Mouse (Mus musculus): ENCODE data around the gene Asic2. TPM values are rescaled to one million over a fixed set of nuclear protein-coding genes. Genes with fewer than 3 reads are reported as not detected.

Asic2 gene
- polyA plus RNA-seq, 1 experiment from 2014 or later, result not detected

- H3K27me3 ChIP-seq (ENCODE audit: insufficient read depth, low read length), result no peaks in the 10 kb centered on the region
- WGBS (ENCODE audit: insufficient replicate concordance), result 54% methylated on average over 3 of the region's 3 CpGs
- H3K9ac ChIP-seq (replicated peaks), result no peak overlapping the region
- H3K9me3 ChIP-seq (ENCODE audit: low read length), result no peaks in the 10 kb centered on the region
- no peaks in the 10 kb centered on the region for H3K4me1 ChIP-seq (ENCODE audit: insufficient read depth)
- H3K4me3 ChIP-seq (ENCODE audit: low read depth, low read length), result no peak overlapping the region
- DNase-seq, result no peak
- no peak overlapping the region for H3K27ac ChIP-seq (ENCODE audit: low read depth)
- TF ChIP-seq EP300 (IDR thresholded peaks at IDR 0.05; ENCODE audit: low read depth) (no peak), CTCF (IDR thresholded peaks at IDR 0.05; ENCODE audit: low read depth) (no peak)
- no peaks in the 10 kb centered on the region for H3K36me3 ChIP-seq (replicated peaks; ENCODE audit: insufficient read depth, low read length)
- H3K4me2 ChIP-seq (ENCODE audit: low read depth, low read length), result no peak overlapping the region
- ATAC-seq, result no peak
Measured at GRCm38 (mm10) chr11:81570406-81570805, 397.9 kb downstream of the Asic2 start.

DNA sequence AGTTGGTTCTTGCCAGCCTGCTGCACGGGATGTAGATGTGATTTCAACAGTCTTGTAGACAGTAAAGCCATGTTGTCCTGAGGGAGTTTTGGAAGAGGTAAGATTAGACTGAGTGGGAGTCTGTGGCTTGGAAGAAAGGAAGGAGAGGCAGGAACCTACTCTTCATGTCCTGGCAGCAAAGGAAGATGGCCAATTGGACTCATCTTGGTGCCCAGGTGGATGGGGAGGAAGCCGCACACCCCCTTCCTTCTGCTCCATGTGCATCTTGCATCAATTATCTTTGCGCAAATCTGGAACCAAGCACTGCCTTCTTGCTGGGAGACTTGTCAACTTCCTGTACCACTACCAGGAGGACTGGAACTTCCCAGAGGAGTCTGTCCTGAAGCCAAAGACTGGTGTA, 403.4 kb downstream of the Asic2 start:
- Histone ChIP-seq H3K9me3 (ENCODE audit: low read length) (no peaks in the 10 kb centered on the region), H3K4me2 (ENCODE audit: low read depth, low read length) (no peak overlapping the region), H3K9ac (replicated peaks) (no peak overlapping the region), H3K36me3 (replicated peaks; ENCODE audit: insufficient read depth, low read length) (no peaks in the 10 kb centered on the region), H3K27ac (ENCODE audit: low read depth) (no peak overlapping the region), H3K4me3 (ENCODE audit: low read depth, low read length) (no peak overlapping the region), H3K4me1 (ENCODE audit: insufficient read depth) (no peaks in the 10 kb centered on the region), H3K27me3 (ENCODE audit: insufficient read depth, low read length) (no peaks in the 10 kb centered on the region)
- WGBS (ENCODE audit: insufficient replicate concordance), result 74% methylated on average over 3 of the region's 3 CpGs
- no peak for DNase-seq
- TF ChIP-seq EP300 (IDR thresholded peaks at IDR 0.05; ENCODE audit: low read depth) (no peak), CTCF (IDR thresholded peaks at IDR 0.05; ENCODE audit: low read depth) (no peak)
- no peak for ATAC-seq

- Histone ChIP-seq H3K9ac (replicated peaks) (no peak overlapping the region), H3K27ac (ENCODE audit: low read depth) (no peak overlapping the region), H3K4me3 (ENCODE audit: low read depth, low read length) (no peak overlapping the region), H3K36me3 (replicated peaks; ENCODE audit: insufficient read depth, low read length) (no peaks in the 10 kb centered on the region), H3K9me3 (ENCODE audit: low read length) (no peaks in the 10 kb centered on the region), H3K27me3 (ENCODE audit: insufficient read depth, low read length) (no peaks in the 10 kb centered on the region), H3K4me2 (ENCODE audit: low read depth, low read length) (no peak overlapping the region), H3K4me1 (ENCODE audit: insufficient read depth) (no peaks in the 10 kb centered on the region)
- no peak for DNase-seq
- no peak for TF ChIP-seq EP300 (IDR thresholded peaks at IDR 0.05; ENCODE audit: low read depth)
- TF ChIP-seq CTCF (IDR thresholded peaks at IDR 0.05; ENCODE audit: low read depth), result no peak
- WGBS (ENCODE audit: insufficient replicate concordance), result 84% methylated on average over 1 of the region's 1 CpGs
- no peak for ATAC-seq
Measured at GRCm38 (mm10) chr11:81560374-81560773, 407.9 kb downstream of the Asic2 start.

DNA sequence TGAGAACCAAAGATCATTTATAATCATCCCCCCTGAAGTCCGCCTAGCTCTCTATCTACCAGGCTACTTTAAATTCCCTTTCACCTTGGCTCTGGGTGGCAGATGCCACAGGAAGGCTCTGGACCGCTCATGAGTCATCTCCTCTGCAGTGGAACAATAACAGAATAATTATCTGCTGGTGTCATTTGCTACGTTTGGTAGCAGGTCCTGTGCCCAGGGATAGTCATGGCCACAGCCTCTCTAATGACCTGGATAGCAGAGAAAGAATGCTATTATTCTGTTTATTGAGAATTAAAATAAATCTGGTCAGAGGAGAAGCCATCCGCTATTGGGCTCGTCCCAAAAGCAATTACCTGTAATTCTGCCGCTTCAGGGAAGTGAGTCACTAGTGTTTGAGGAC, 425.1 kb downstream of the Asic2 start:
- DNase-seq, result no peak
- Histone ChIP-seq H3K27me3 (ENCODE audit: insufficient read depth, low read length) (no peaks in the 10 kb centered on the region), H3K4me1 (ENCODE audit: insufficient read depth) (no peaks in the 10 kb centered on the region), H3K36me3 (replicated peaks; ENCODE audit: insufficient read depth, low read length) (no peaks in the 10 kb centered on the region), H3K27ac (ENCODE audit: low read depth) (no peak overlapping the region), H3K4me2 (ENCODE audit: low read depth, low read length) (no peak overlapping the region), H3K9me3 (ENCODE audit: low read length) (no peaks in the 10 kb centered on the region), H3K9ac (replicated peaks) (no peak overlapping the region), H3K4me3 (ENCODE audit: low read depth, low read length) (no peak overlapping the region)
- WGBS (ENCODE audit: insufficient replicate concordance), result 74% methylated on average over 6 of the region's 6 CpGs
- TF ChIP-seq EP300 (IDR thresholded peaks at IDR 0.05; ENCODE audit: low read depth), result no peak
- no peak for TF ChIP-seq CTCF (IDR thresholded peaks at IDR 0.05; ENCODE audit: low read depth)
- no peak for ATAC-seq

- Histone ChIP-seq H3K27me3 (ENCODE audit: insufficient read depth, low read length) (no peaks in the 10 kb centered on the region), H3K9me3 (ENCODE audit: low read length) (no peaks in the 10 kb centered on the region), H3K36me3 (replicated peaks; ENCODE audit: insufficient read depth, low read length) (no peaks in the 10 kb centered on the region), H3K9ac (replicated peaks) (no peak overlapping the region), H3K4me2 (ENCODE audit: low read depth, low read length) (no peak overlapping the region), H3K4me3 (ENCODE audit: low read depth, low read length) (no peak overlapping the region), H3K4me1 (ENCODE audit: insufficient read depth) (no peaks in the 10 kb centered on the region), H3K27ac (ENCODE audit: low read depth) (no peak overlapping the region)
- TF ChIP-seq EP300 (IDR thresholded peaks at IDR 0.05; ENCODE audit: low read depth) (no peak), CTCF (IDR thresholded peaks at IDR 0.05; ENCODE audit: low read depth) (no peak)
- 26% methylated on average over 4 of the region's 4 CpGs for whole genome bisulfite sequencing (ENCODE audit: insufficient replicate concordance)
- no peak for DNase-seq
- no peak for ATAC-seq
Measured at GRCm38 (mm10) chr11:81535121-81535717, 433.0 kb downstream of the Asic2 start.

- Histone ChIP-seq H3K36me3 (replicated peaks; ENCODE audit: insufficient read depth, low read length) (no peaks in the 10 kb centered on the region), H3K4me3 (ENCODE audit: low read depth, low read length) (no peak overlapping the region), H3K4me1 (ENCODE audit: insufficient read depth) (no peaks in the 10 kb centered on the region), H3K27me3 (ENCODE audit: insufficient read depth, low read length) (no peaks in the 10 kb centered on the region), H3K9me3 (ENCODE audit: low read length) (no peaks in the 10 kb centered on the region), H3K27ac (ENCODE audit: low read depth) (no peak overlapping the region), H3K4me2 (ENCODE audit: low read depth, low read length) (no peak overlapping the region), H3K9ac (replicated peaks) (no peak overlapping the region)
- peak; percentile 36 for DNase-seq
- ATAC-seq, result no peak
- TF ChIP-seq EP300 (IDR thresholded peaks at IDR 0.05; ENCODE audit: low read depth) (no peak), CTCF (IDR thresholded peaks at IDR 0.05; ENCODE audit: low read depth) (peak; percentile 75)
- 9% methylated on average over 5 of the region's 5 CpGs for WGBS (ENCODE audit: insufficient replicate concordance)
Measured at GRCm38 (mm10) chr11:81534686-81535085, 433.6 kb downstream of the Asic2 start.

GRCm38 (mm10) chr11:81531906-81532305, 436.4 kb downstream of the Asic2 start:
- Histone ChIP-seq H3K27ac (ENCODE audit: low read depth) (no peak overlapping the region), H3K4me3 (ENCODE audit: low read depth, low read length) (no peak overlapping the region), H3K9me3 (ENCODE audit: low read length) (no peaks in the 10 kb centered on the region), H3K4me1 (ENCODE audit: insufficient read depth) (no peaks in the 10 kb centered on the region), H3K27me3 (ENCODE audit: insufficient read depth, low read length) (no peaks in the 10 kb centered on the region), H3K4me2 (ENCODE audit: low read depth, low read length) (no peak overlapping the region), H3K36me3 (replicated peaks; ENCODE audit: insufficient read depth, low read length) (no peaks in the 10 kb centered on the region), H3K9ac (replicated peaks) (no peak overlapping the region)
- WGBS (ENCODE audit: insufficient replicate concordance), result 12% methylated on average over 6 of the region's 6 CpGs
- TF ChIP-seq CTCF (IDR thresholded peaks at IDR 0.05; ENCODE audit: low read depth) (no peak), EP300 (IDR thresholded peaks at IDR 0.05; ENCODE audit: low read depth) (no peak)
- no peak for ATAC-seq
- DNase-seq, result no peak
